In genomic region chr2:6478361-6478965, GRCm38 (mm10) we compare ENCODE assay signal across 8 mouse cellular contexts.
DNase-seq lines count a peak whose midpoint lies in the region; ATAC-seq lines count a peak whose summit lies in the region.

No protein-coding gene starts in this region.

- 39% methylated on average over 16 of the region's 16 CpGs for WGBS in heart, embryonic 12.5 days
- WGBS in macrophage (ENCODE audit: missing documents), result 6% methylated on average over 16 of the region's 16 CpGs

- peaks cover 8% of the 10 kb centered on the region; the same call in 1 of the 2 replicates for H3K9me3 ChIP-seq in heart, embryonic 12.5 days (replicated peaks)

- peaks cover 37% of the 10 kb centered on the region for H3K4me1 ChIP-seq in heart, embryonic 12.5 days (replicated peaks)

- H3K9ac ChIP-seq in heart, embryonic 12.5 days, result no peak overlapping the region

- H3K4me2 ChIP-seq in heart, embryonic 12.5 days, result no peak overlapping the region

- H3K27ac ChIP-seq in heart, embryonic 12.5 days (ENCODE audit: poor library complexity, severe bottlenecking), result peak overlapping the region; percentile 60
- H3K27ac ChIP-seq in macrophage, result peak overlapping the region; percentile 96

- H3K27me3 ChIP-seq in heart, embryonic 12.5 days (replicated peaks), result no peaks in the 10 kb centered on the region

- peak; percentile 67 to 75 for DNase-seq in lung, adult 18-20 months
- DNase-seq in lung, postnatal 14 days, result no peak
- DNase-seq in brain, adult 2 months (ENCODE audit: low read depth, low spot score), result peak; percentile 79
- peak; percentile 44 for DNase-seq in kidney, adult 18-20 months
- DNase-seq in cerebellum, postnatal 14 days, result no peak
- DNase-seq in cerebellum, postnatal 36 days, result no peak

- no peak overlapping the region for H3K4me3 ChIP-seq in heart, embryonic 12.5 days
- H3K4me3 ChIP-seq in macrophage (ENCODE audit: inconsistent target), result no peak overlapping the region

- H3K79me2 ChIP-seq in macrophage (ENCODE audit: inconsistent target), result peaks cover 27% of the 10 kb centered on the region; the same call in 1 of the 2 replicates

- peak; percentile 28; the same call in 1 of the 2 replicates for ATAC-seq in heart, embryonic 12.5 days (ENCODE audit: insufficient number of reproducible peaks, low FRiP score)

- no peaks in the 10 kb centered on the region for H3K36me3 ChIP-seq in heart, embryonic 12.5 days
- peaks cover 12% of the 10 kb centered on the region; the same call in 1 of the 2 replicates for H3K36me3 ChIP-seq in macrophage (ENCODE audit: inconsistent target)

Comparison
In these comparisons a context has a peak if more than half of its experiments do, and no peak if none do; other contexts are left out.
1. DNase-seq: peak in lung, adult 18-20 months (2 of 2), brain, adult 2 months (single experiment) and kidney, adult 18-20 months (single experiment); none in lung, postnatal 14 days (single experiment), cerebellum, postnatal 14 days (0 of 2) and cerebellum, postnatal 36 days (0 of 2).